Mouse (Mus musculus) brain, embryonic 14.5 days (tissue): Measurements from ENCODE around the gene Rab26. TPM values are rescaled to one million over a fixed set of nuclear protein-coding genes. Genes with fewer than 3 reads are reported as not detected.

Experiments used
- DNase-seq: peaks from one replicate; pipeline ENCODE4 v3.0.0-alpha.2; 2011; ENCODE audit warnings: low read depth
- CTCF ChIP-seq: fragments of 200-500 bp; IDR thresholded peaks from 2 replicates; pipeline ENCODE4 v1.5.1; 2012; ENCODE audit warnings: inconsistent platforms, mild to moderate bottlenecking, moderate library complexity, borderline replicate concordance; ENCODE audit not compliant: insufficient read depth, insufficient read length; ENCODE audit errors: extremely low read depth
- POLR2A ChIP-seq: fragments of 200-500 bp; IDR thresholded peaks from 2 replicates; pipeline ENCODE4 v1.6.1; 2012; ENCODE audit warnings: mild to moderate bottlenecking, inconsistent platforms, borderline replicate concordance; ENCODE audit not compliant: poor library complexity, insufficient read depth, insufficient read length, severe bottlenecking; ENCODE audit errors: extremely low read depth
- polyA plus RNA-seq: library from polyadenylated mRNA; depleted of rRNA; stranded (reverse); fragments of >200 nt; gene quantifications from 2 replicates; pipeline ENCODE4 v1.2.3, GENCODE M21; 2012; rRNA removed

The Rab26 gene
- 3.2 and 5.6 TPM in 2 replicates for polyA plus RNA-seq

- no peak for DNase-seq
- TF ChIP-seq CTCF (no peak), POLR2A (no peak)
These were observed at the start of gene Rab26 for GRCm38 (mm10) chr17:24534160-24534718. Rab26 (minus strand) TSS chr17:24534210.

- TF ChIP-seq POLR2A (no peak), CTCF (no peak)
- DNase-seq: no peak
These were observed 46.3 kb upstream of the Rab26 start for GRCm38 (mm10) chr17:24580287-24580686.

GRCm38 (mm10) chr17:24579532-24579931 lies 45.5 kb upstream of the Rab26 start:
- TF ChIP-seq CTCF (no peak), POLR2A (no peak)

GRCm38 (mm10) chr17:24573811-24574210 lies 39.8 kb upstream of the Rab26 start:
- TF ChIP-seq POLR2A: no peak
- no peak for TF ChIP-seq CTCF
- DNase-seq: no peak

More at GRCm38 (mm10) chr17:24579532-24579931, 45.5 kb upstream of the Rab26 start:
- DNase-seq: no peak

GRCm38 (mm10) chr17:24572651-24573245 lies 38.7 kb upstream of the Rab26 start:
- TF ChIP-seq CTCF (no peak), POLR2A (no peak)
- no peak for DNase-seq

GRCm38 (mm10) chr17:24569837-24570236 lies 35.8 kb upstream of the Rab26 start:
- TF ChIP-seq CTCF (no peak), POLR2A (no peak)
- no peak for DNase-seq

GRCm38 (mm10) chr17:24567034-24567779 lies 33.2 kb upstream of the Rab26 start:
- no peak for TF ChIP-seq POLR2A
- no peak for TF ChIP-seq CTCF
- DNase-seq: peak; percentile 9

GRCm38 (mm10) chr17:24565792-24566191 lies 31.8 kb upstream of the Rab26 start:
- TF ChIP-seq POLR2A (no peak), CTCF (no peak)
- no peak for DNase-seq

GRCm38 (mm10) chr17:24565092-24565491 lies 31.1 kb upstream of the Rab26 start:
- DNase-seq: no peak
- TF ChIP-seq CTCF (no peak), POLR2A (no peak)

- no peak for TF ChIP-seq CTCF
- TF ChIP-seq POLR2A: no peak
These were observed 30.4 kb upstream of the Rab26 start for GRCm38 (mm10) chr17:24564422-24564821.

GRCm38 (mm10) chr17:24563638-24564037 lies 29.6 kb upstream of the Rab26 start:
- no peak for TF ChIP-seq POLR2A
- TF ChIP-seq CTCF: no peak
- no peak for DNase-seq

More at GRCm38 (mm10) chr17:24564422-24564821, 30.4 kb upstream of the Rab26 start:
- DNase-seq: no peak
